Mouse (Mus musculus): ENCODE measurements around the gene Ralgps2. TPM values are rescaled to one million over a fixed set of nuclear protein-coding genes. Genes with fewer than 3 reads are reported as not detected.
A peak's percentile ranks its signal among the peaks of the same experiment; 100 is the strongest.

The Ralgps2 gene
- total RNA-seq, 2 experiments from 2014 or later, result 3.9 to 20.1 TPM

- no peak for ATAC-seq (replicated peaks; ENCODE audit: low FRiP score, poor library complexity, severe bottlenecking)
These were observed 28.5 kb downstream of the Ralgps2 start for GRCm38 (mm10) chr1:156910948-156911347.

- no peak for ATAC-seq (replicated peaks; ENCODE audit: low FRiP score, poor library complexity, severe bottlenecking)
These were observed 29.6 kb downstream of the Ralgps2 start for GRCm38 (mm10) chr1:156909866-156910265.

GRCm38 (mm10) chr1:156909265-156909664 is 30.2 kb downstream of the Ralgps2 start:
- no peak for ATAC-seq (replicated peaks; ENCODE audit: low FRiP score, poor library complexity, severe bottlenecking)

GRCm38 (mm10) chr1:156905660-156906059 is 33.8 kb downstream of the Ralgps2 start:
- no peak for ATAC-seq (replicated peaks; ENCODE audit: low FRiP score, poor library complexity, severe bottlenecking)

GRCm38 (mm10) chr1:156903899-156904298 is 35.5 kb downstream of the Ralgps2 start:
- no peak for ATAC-seq (replicated peaks; ENCODE audit: low FRiP score, poor library complexity, severe bottlenecking)

- no peak for ATAC-seq (replicated peaks; ENCODE audit: low FRiP score, poor library complexity, severe bottlenecking)
These were observed 37.7 kb downstream of the Ralgps2 start for GRCm38 (mm10) chr1:156901689-156902088.

GRCm38 (mm10) chr1:156891561-156891960 is 47.9 kb downstream of the Ralgps2 start:
- ATAC-seq (replicated peaks; ENCODE audit: low FRiP score, poor library complexity, severe bottlenecking), result no peak

GRCm38 (mm10) chr1:156888830-156889229 is 50.6 kb downstream of the Ralgps2 start:
- ATAC-seq (replicated peaks; ENCODE audit: low FRiP score, poor library complexity, severe bottlenecking), result no peak; the same call in 1 of the 2 replicates

- no peak for ATAC-seq (replicated peaks; ENCODE audit: low FRiP score, poor library complexity, severe bottlenecking)
These were observed 53.5 kb downstream of the Ralgps2 start for GRCm38 (mm10) chr1:156885879-156886278.

- no peak for ATAC-seq (replicated peaks; ENCODE audit: low FRiP score, poor library complexity, severe bottlenecking)
These were observed 54.6 kb downstream of the Ralgps2 start for GRCm38 (mm10) chr1:156884782-156885181.

- ATAC-seq (replicated peaks; ENCODE audit: low FRiP score, poor library complexity, severe bottlenecking), result no peak
These were observed 68.8 kb downstream of the Ralgps2 start for GRCm38 (mm10) chr1:156870616-156871015.

GRCm38 (mm10) chr1:156870028-156870427 is 69.4 kb downstream of the Ralgps2 start:
- ATAC-seq (replicated peaks; ENCODE audit: low FRiP score, poor library complexity, severe bottlenecking), result no peak

- ATAC-seq (replicated peaks; ENCODE audit: low FRiP score, poor library complexity, severe bottlenecking), result no peak
These were observed 75.2 kb downstream of the Ralgps2 start for GRCm38 (mm10) chr1:156864240-156864639.

GRCm38 (mm10) chr1:156863726-156864125 is 75.7 kb downstream of the Ralgps2 start:
- ATAC-seq (replicated peaks; ENCODE audit: low FRiP score, poor library complexity, severe bottlenecking), result no peak

- ATAC-seq (replicated peaks; ENCODE audit: low FRiP score, poor library complexity, severe bottlenecking), result peak; percentile 68
These were observed 77.9 kb downstream of the Ralgps2 start for GRCm38 (mm10) chr1:156861475-156862043.

GRCm38 (mm10) chr1:156860266-156860665 is 79.2 kb downstream of the Ralgps2 start:
- ATAC-seq (replicated peaks; ENCODE audit: low FRiP score, poor library complexity, severe bottlenecking), result no peak

GRCm38 (mm10) chr1:156859711-156860250 is 79.6 kb downstream of the Ralgps2 start:
- no peak for ATAC-seq (replicated peaks; ENCODE audit: low FRiP score, poor library complexity, severe bottlenecking)

GRCm38 (mm10) chr1:156859156-156859555 is 80.3 kb downstream of the Ralgps2 start:
- no peak for ATAC-seq (replicated peaks; ENCODE audit: low FRiP score, poor library complexity, severe bottlenecking)

GRCm38 (mm10) chr1:156856666-156857065 is 82.8 kb downstream of the Ralgps2 start:
- peak; percentile 56 for ATAC-seq (replicated peaks; ENCODE audit: low FRiP score, poor library complexity, severe bottlenecking)

- no peak for ATAC-seq (replicated peaks; ENCODE audit: low FRiP score, poor library complexity, severe bottlenecking)
These were observed 84.9 kb downstream of the Ralgps2 start for GRCm38 (mm10) chr1:156854558-156854957.

GRCm38 (mm10) chr1:156852872-156853271 is 86.6 kb downstream of the Ralgps2 start:
- ATAC-seq (replicated peaks; ENCODE audit: low FRiP score, poor library complexity, severe bottlenecking), result no peak

- ATAC-seq (replicated peaks; ENCODE audit: low FRiP score, poor library complexity, severe bottlenecking), result no peak
These were observed 87.0 kb downstream of the Ralgps2 start for GRCm38 (mm10) chr1:156852409-156852808.

Data from erythroid progenitor cell, adult 5-6 weeks (primary cell).